Mouse (Mus musculus): ENCODE measurements around the gene Ap1s3.

DNA sequence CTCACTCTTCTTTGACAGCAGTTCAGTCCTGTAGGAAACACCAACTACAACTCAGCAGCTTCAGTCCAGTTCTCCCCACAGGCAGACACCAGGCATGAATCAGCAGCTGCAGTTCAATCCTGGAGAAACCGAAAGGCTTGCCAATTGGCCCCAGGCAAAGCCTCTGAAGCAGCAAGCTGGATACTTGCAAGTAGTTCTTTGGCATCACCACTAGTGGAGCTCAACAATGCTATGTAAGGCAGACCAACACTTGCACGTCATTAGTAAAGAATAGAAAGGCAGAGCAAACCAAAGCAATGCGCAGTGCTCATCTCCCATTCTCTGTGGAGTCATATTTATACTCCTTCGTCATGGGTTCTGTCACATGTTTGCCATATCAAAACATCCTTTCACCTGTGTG lies 99.9 kb downstream of the Ap1s3 start:
- TF ChIP-seq CTCF (IDR thresholded peaks at IDR 0.05; ENCODE audit: low read depth, low read length), result no peak
- TF ChIP-seq TAL1 (conservative IDR thresholded peaks at IDR 0.05; ENCODE audit: low read depth, low read length), result no peak
- no peak for TF ChIP-seq POLR2AphosphoS5 (IDR thresholded peaks at IDR 0.05; ENCODE audit: insufficient replicate concordance, low read depth, low read length)

Measured in G1E (cell line).